Mouse (Mus musculus) lung, postnatal 4 days (tissue): ENCODE measurements around the gene Cyp2d9.
"Not testable (repeated sequence)": the region's sequence is repeated elsewhere in the genome, so short reads cannot be mapped to it uniquely, and the experiment has no call there.

ENCODE experiments used
- DNase-seq, 2 experiments: peaks; one replicate each; pipeline ENCODE4 v3.0.0; 2021

Gene Cyp2d9

GRCm38 (mm10) chr15:82452133-82452532 lies 18.9 kb downstream of the Cyp2d9 start:
- DNase-seq, result not testable (repeated sequence)

GRCm38 (mm10) chr15:82453501-82453900 lies 20.3 kb downstream of the Cyp2d9 start:
- not testable (repeated sequence) for DNase-seq

- not testable (repeated sequence) for DNase-seq
Observed at GRCm38 (mm10) chr15:82456086-82456790, 23.0 kb downstream of the Cyp2d9 start.

- no peak for DNase-seq
Observed at GRCm38 (mm10) chr15:82457064-82458021, 24.1 kb downstream of the Cyp2d9 start.

GRCm38 (mm10) chr15:82459266-82459665 lies 26.0 kb downstream of the Cyp2d9 start:
- not testable (repeated sequence) for DNase-seq

GRCm38 (mm10) chr15:82464701-82465100 lies 31.5 kb downstream of the Cyp2d9 start:
- no peak for DNase-seq

- not testable (repeated sequence) for DNase-seq
Observed at GRCm38 (mm10) chr15:82494273-82494672, 61.0 kb downstream of the Cyp2d9 start.
